Mouse (Mus musculus) neural tube, embryonic 12.5 days (tissue): Measurements from ENCODE around the gene Mgat3. TPM values are rescaled to one million over a fixed set of nuclear protein-coding genes. Genes with fewer than 3 reads are reported as not detected.

Experiments used
- ATAC-seq: fragments of 200-750 bp; cut with Nextera tagmentation; 2 replicates; pipeline ENCODE4 v1.8.0; 2017; ENCODE audit warnings: low read depth, mild to moderate bottlenecking, moderate TSS enrichment, moderate library complexity; ENCODE audit not compliant: low FRiP score
- H3K27ac ChIP-seq: fragments of 300-500 bp; sonication (generic); 2 replicates; pipeline ENCODE4 v1.5.1; 2016
- H3K27me3 ChIP-seq: fragments of 300-500 bp; sonication (generic); replicated peaks from 2 replicates; pipeline ENCODE4 v1.6.1; 2016; ENCODE audit warnings: mild to moderate bottlenecking
- H3K36me3 ChIP-seq: fragments of 300-500 bp; sonication (generic); 2 replicates; pipeline ENCODE4 v1.6.1; 2016; ENCODE audit warnings: mild to moderate bottlenecking
- H3K4me1 ChIP-seq: fragments of 300-500 bp; sonication (generic); 2 replicates; pipeline ENCODE4 v1.6.1; 2016
- H3K4me2 ChIP-seq: fragments of 300-500 bp; sonication (generic); replicated peaks from 2 replicates; pipeline ENCODE4 v1.6.1; 2016; ENCODE audit warnings: mild to moderate bottlenecking
- H3K4me3 ChIP-seq: fragments of 300-500 bp; sonication (generic); 2 replicates; pipeline ENCODE4 v1.5.1; 2016
- H3K9ac ChIP-seq: fragments of 300-500 bp; sonication (generic); 2 replicates; pipeline ENCODE4 v1.6.1; 2016; ENCODE audit warnings: mild to moderate bottlenecking
- H3K9me3 ChIP-seq: fragments of 300-500 bp; sonication (generic); 2 replicates; pipeline ENCODE4 v1.6.1; 2016; ENCODE audit warnings: mild to moderate bottlenecking
- WGBS: fragments of 180-500 bp; shearing (Covaris S2); methylation state at CpG from one replicate; pipeline ENCODE4 v1.1.7; 2016; 5-methylcytosine and 5-hydroxymethylcytosine counted together
- polyA plus RNA-seq: library from polyadenylated mRNA; unstranded; fragments of >200 nt; fragmentation: Nextera tagmentation; extraction: Ambion mirVana; gene quantifications from 2 replicates; pipeline ENCODE4 v1.2.1, GENCODE M21; 2016

The Mgat3 gene
- polyA plus RNA-seq, 1 experiment from 2014 or later = 13.8 TPM

GRCm38 (mm10) chr15:80191585-80192245 lies 18.2 kb downstream of the Mgat3 start:
- Histone ChIP-seq H3K27ac (no peak overlapping the region), H3K4me3 (no peak overlapping the region), H3K36me3 (no peaks in the 10 kb centered on the region; the same call in 1 of the 2 replicates), H3K4me1 (peaks cover 12% of the 10 kb centered on the region; the same call in 1 of the 2 replicates), H3K9ac (no peak overlapping the region), H3K9me3 (no peaks in the 10 kb centered on the region), H3K4me2 (no peak overlapping the region), H3K27me3 (no peaks in the 10 kb centered on the region)
- 58% methylated on average over 8 of the region's 8 CpGs for WGBS
- ATAC-seq = no peak

- Histone ChIP-seq H3K4me3 (no peak overlapping the region), H3K4me2 (no peak overlapping the region), H3K27ac (no peak overlapping the region), H3K9ac (no peak overlapping the region), H3K9me3 (no peaks in the 10 kb centered on the region), H3K4me1 (peaks cover 12% of the 10 kb centered on the region; the same call in 1 of the 2 replicates), H3K36me3 (no peaks in the 10 kb centered on the region; the same call in 1 of the 2 replicates), H3K27me3 (no peaks in the 10 kb centered on the region)
- no peak for ATAC-seq
- 95% methylated on average over 6 of the region's 6 CpGs for WGBS
These were observed 18.7 kb downstream of the Mgat3 start for GRCm38 (mm10) chr15:80192246-80192585.

- peaks cover 12% of the 10 kb centered on the region; the same call in 1 of the 2 replicates for H3K4me1 ChIP-seq
- no peak overlapping the region for H3K4me3 ChIP-seq
- no peaks in the 10 kb centered on the region for H3K27me3 ChIP-seq
- no peak overlapping the region for H3K9ac ChIP-seq
- H3K36me3 ChIP-seq = no peaks in the 10 kb centered on the region; the same call in none of the 2 replicates
- H3K4me2 ChIP-seq = no peak overlapping the region
- H3K9me3 ChIP-seq = 0 out of 2 replicates have a peak, but pooled peaks cover 5% of the 10 kb centered on the region
- H3K27ac ChIP-seq = no peak overlapping the region
- WGBS = 81% methylated on average over 7 of the region's 7 CpGs
- ATAC-seq = no peak
These were observed 19.3 kb downstream of the Mgat3 start for GRCm38 (mm10) chr15:80192847-80193246.

GRCm38 (mm10) chr15:80199556-80199955 lies 26.0 kb downstream of the Mgat3 start:
- Histone ChIP-seq H3K4me2 (no peak overlapping the region), H3K9me3 (0 out of 2 replicates have a peak, but pooled peaks cover 6% of the 10 kb centered on the region), H3K36me3 (no peaks in the 10 kb centered on the region; the same call in none of the 2 replicates), H3K4me3 (no peak overlapping the region), H3K4me1 (no peaks in the 10 kb centered on the region), H3K27me3 (no peaks in the 10 kb centered on the region), H3K27ac (no peak overlapping the region), H3K9ac (no peak overlapping the region)
- 44% methylated on average over 2 of the region's 2 CpGs for WGBS
- no peak for ATAC-seq

GRCm38 (mm10) chr15:80202111-80202775 lies 28.7 kb downstream of the Mgat3 start:
- H3K27ac ChIP-seq = no peak overlapping the region
- no peak overlapping the region for H3K4me2 ChIP-seq
- H3K9me3 ChIP-seq = 0 out of 2 replicates have a peak, but pooled peaks cover 6% of the 10 kb centered on the region
- no peak overlapping the region for H3K9ac ChIP-seq
- no peaks in the 10 kb centered on the region; the same call in 1 of the 2 replicates for H3K36me3 ChIP-seq
- ATAC-seq = no peak
- WGBS = 87% methylated on average over 6 of the region's 6 CpGs
- no peak overlapping the region for H3K4me3 ChIP-seq
- no peaks in the 10 kb centered on the region for H3K27me3 ChIP-seq
- H3K4me1 ChIP-seq = no peaks in the 10 kb centered on the region

- no peaks in the 10 kb centered on the region for H3K36me3 ChIP-seq
- 0 out of 2 replicates have a peak, but pooled peaks cover under 1% of the 10 kb centered on the region for H3K4me1 ChIP-seq
- no peak overlapping the region for H3K4me3 ChIP-seq
- no peak for ATAC-seq
- WGBS = 43% methylated on average over 4 of the region's 4 CpGs
- no peak overlapping the region for H3K4me2 ChIP-seq
- H3K9me3 ChIP-seq = no peaks in the 10 kb centered on the region
- H3K27me3 ChIP-seq = no peaks in the 10 kb centered on the region
- H3K27ac ChIP-seq = no peak overlapping the region
- no peak overlapping the region for H3K9ac ChIP-seq
These were observed 29.9 kb downstream of the Mgat3 start for GRCm38 (mm10) chr15:80203406-80203805.

GRCm38 (mm10) chr15:80206057-80206565 lies 32.6 kb downstream of the Mgat3 start:
- Histone ChIP-seq H3K36me3 (peaks cover 6% of the 10 kb centered on the region), H3K4me3 (no peak overlapping the region), H3K4me1 (0 out of 2 replicates have a peak, but pooled peaks cover 5% of the 10 kb centered on the region), H3K4me2 (no peak overlapping the region), H3K9ac (no peak overlapping the region), H3K27me3 (no peaks in the 10 kb centered on the region), H3K27ac (no peak overlapping the region), H3K9me3 (no peaks in the 10 kb centered on the region)
- 81% methylated on average over 3 of the region's 3 CpGs for WGBS
- no peak for ATAC-seq

- peaks cover 29% of the 10 kb centered on the region for H3K36me3 ChIP-seq
- H3K4me1 ChIP-seq = 0 out of 2 replicates have a peak, but pooled peaks cover 5% of the 10 kb centered on the region
- H3K27me3 ChIP-seq = no peaks in the 10 kb centered on the region
- ATAC-seq = no peak
- no peak overlapping the region for H3K9ac ChIP-seq
- H3K9me3 ChIP-seq = no peaks in the 10 kb centered on the region
- H3K4me3 ChIP-seq = no peak overlapping the region
- no peak overlapping the region for H3K4me2 ChIP-seq
- 26% methylated on average over 4 of the region's 4 CpGs for WGBS
- H3K27ac ChIP-seq = no peak overlapping the region
These were observed 34.9 kb downstream of the Mgat3 start for GRCm38 (mm10) chr15:80208446-80208845.

- Histone ChIP-seq H3K9ac (no peak overlapping the region), H3K36me3 (peaks cover 30% of the 10 kb centered on the region), H3K4me3 (no peak overlapping the region), H3K9me3 (no peaks in the 10 kb centered on the region), H3K27ac (no peak overlapping the region), H3K27me3 (no peaks in the 10 kb centered on the region), H3K4me1 (0 out of 2 replicates have a peak, but pooled peaks cover 2% of the 10 kb centered on the region), H3K4me2 (no peak overlapping the region)
- no peak for ATAC-seq
These were observed 40.2 kb downstream of the Mgat3 start for GRCm38 (mm10) chr15:80213688-80214087.

GRCm38 (mm10) chr15:80215716-80216479 lies 42.4 kb downstream of the Mgat3 start:
- Histone ChIP-seq H3K36me3 (peaks cover 26% of the 10 kb centered on the region), H3K4me2 (no peak overlapping the region), H3K4me1 (no peaks in the 10 kb centered on the region), H3K27ac (no peak overlapping the region), H3K27me3 (no peaks in the 10 kb centered on the region), H3K9ac (no peak overlapping the region), H3K4me3 (no peak overlapping the region), H3K9me3 (no peaks in the 10 kb centered on the region)
- 21% methylated on average over 10 of the region's 10 CpGs for WGBS
- ATAC-seq = no peak

GRCm38 (mm10) chr15:80216480-80216820 lies 42.9 kb downstream of the Mgat3 start:
- no peak for ATAC-seq

GRCm38 (mm10) chr15:80217476-80217875 lies 44.0 kb downstream of the Mgat3 start:
- peaks cover 10% of the 10 kb centered on the region for H3K36me3 ChIP-seq
- no peak for ATAC-seq
- no peaks in the 10 kb centered on the region for H3K9me3 ChIP-seq
- H3K4me2 ChIP-seq = no peak overlapping the region
- H3K4me1 ChIP-seq = no peaks in the 10 kb centered on the region
- H3K9ac ChIP-seq = no peak overlapping the region
- no peak overlapping the region for H3K4me3 ChIP-seq
- H3K27me3 ChIP-seq = no peaks in the 10 kb centered on the region
- 93% methylated on average over 10 of the region's 10 CpGs for WGBS
- no peak overlapping the region for H3K27ac ChIP-seq

More at GRCm38 (mm10) chr15:80216480-80216820, 42.9 kb downstream of the Mgat3 start:
- no peaks in the 10 kb centered on the region for H3K9me3 ChIP-seq
- no peak overlapping the region for H3K9ac ChIP-seq
- no peak overlapping the region for H3K4me2 ChIP-seq
- H3K27me3 ChIP-seq = no peaks in the 10 kb centered on the region
- H3K27ac ChIP-seq = no peak overlapping the region
- H3K36me3 ChIP-seq = peaks cover 20% of the 10 kb centered on the region
- 67% methylated on average over 9 of the region's 9 CpGs for WGBS
- H3K4me3 ChIP-seq = no peak overlapping the region
- H3K4me1 ChIP-seq = no peaks in the 10 kb centered on the region
